Mouse (Mus musculus) MEL (cell line): ENCODE data around the gene Dnttip2. TPM values are rescaled to one million over a fixed set of nuclear protein-coding genes. Genes with fewer than 3 reads are reported as not detected.
"Not testable (repeated sequence)": the region's sequence is repeated elsewhere in the genome, so short reads cannot be mapped to it uniquely, and the experiment has no call there.

Experiments
- DNase-seq: peaks from one replicate; pipeline ENCODE4 v3.0.0; 2011; ENCODE audit warnings: low read depth, low spot score
- H3K27ac ChIP-seq: 2 replicates; pipeline ENCODE4 v1.5.1; 2012; ENCODE audit warnings: low read depth, mild to moderate bottlenecking, control low read depth, low read length, moderate library complexity; ENCODE audit not compliant: control insufficient read depth
- H3K27me3 ChIP-seq, 2 experiments: fragments of 150-350 bp in 1 of 2; sonication (generic) in 1 of 2; 2 replicates each; pipeline ENCODE4 v1.6.1; 2012; ENCODE audit warnings: low read length in 2 of 2, mild to moderate bottlenecking in 2 of 2, improper control_type of control experiment in 1 of 2, moderate library complexity in 1 of 2; ENCODE audit not compliant: insufficient read depth in 2 of 2, control insufficient read depth in 1 of 2
- H3K36me3 ChIP-seq, 2 experiments: 2 replicates each; pipeline ENCODE4 v1.6.1; 2012 to 2014; ENCODE audit warnings: low read length in 2 of 2, improper control_type of control experiment in 1 of 2, inconsistent platforms in 1 of 2, mild to moderate bottlenecking in 1 of 2; ENCODE audit not compliant: insufficient read depth in 2 of 2, control insufficient read depth in 1 of 2
- H3K4me1 ChIP-seq, 2 experiments: fragments of 150-350 bp in 1 of 2; sonication (generic) in 1 of 2; 2 replicates each; pipeline ENCODE4 v1.6.1; 2012; ENCODE audit warnings: low read length in 2 of 2, improper control_type of control experiment in 1 of 2, mild to moderate bottlenecking in 1 of 2; ENCODE audit not compliant: insufficient read depth in 2 of 2, control insufficient read depth in 1 of 2
- H3K4me3 ChIP-seq, 2 experiments: fragments of 150-350 bp in 1 of 2; sonication (generic) in 1 of 2; 2 replicates each; pipeline ENCODE4 v1.5.1; 2012; ENCODE audit warnings: low read depth in 2 of 2, low read length in 2 of 2, mild to moderate bottlenecking in 2 of 2, moderate library complexity in 2 of 2, control low read depth in 1 of 2, improper control_type of control experiment in 1 of 2; ENCODE audit not compliant: control insufficient read depth in 1 of 2, insufficient read depth in 1 of 2
- H3K79me2 ChIP-seq: 2 replicates; pipeline ENCODE4 v1.6.1; 2012; ENCODE audit warnings: mild to moderate bottlenecking, low read length, moderate library complexity; ENCODE audit not compliant: control insufficient read depth, poor library complexity, insufficient read depth
- H3K9ac ChIP-seq: 2 replicates; pipeline ENCODE4 v1.6.1; 2012; ENCODE audit warnings: low read depth, mild to moderate bottlenecking, control low read depth, low read length, moderate library complexity; ENCODE audit not compliant: control insufficient read depth, poor library complexity, severe bottlenecking
- H3K9me3 ChIP-seq: fragments of 150-350 bp; sonication (generic); replicated peaks from 2 replicates; pipeline ENCODE4 v1.6.1; 2012; ENCODE audit warnings: mild to moderate bottlenecking, low read length, improper control_type of control experiment, moderate library complexity; ENCODE audit not compliant: insufficient read depth
- CHD1 ChIP-seq: IDR thresholded peaks from 2 replicates; pipeline ENCODE4 v1.6.1; 2012; ENCODE audit warnings: low read depth, mild to moderate bottlenecking, inconsistent platforms, low read length, improper control_type of control experiment
- CHD2 ChIP-seq: IDR thresholded peaks from 2 replicates; pipeline ENCODE4 v1.6.1; 2011; ENCODE audit warnings: low read length, improper control_type of control experiment
- CTCF ChIP-seq, 3 experiments: IDR thresholded peaks in 2 of 3; conservative IDR thresholded peaks in 1 of 3; 2 replicates each; pipeline ENCODE4 v1.5.1; 2011 to 2012; ENCODE audit warnings: low read length in 3 of 3, low read depth in 2 of 3, mild to moderate bottlenecking in 2 of 3, improper control_type of control experiment in 1 of 3, inconsistent platforms in 1 of 3, mixed read lengths in 1 of 3, moderate library complexity in 1 of 3; ENCODE audit not compliant: control insufficient read depth in 1 of 3, insufficient read depth in 1 of 3, poor library complexity in 1 of 3, severe bottlenecking in 1 of 3
- E2F4 ChIP-seq: IDR thresholded peaks from 2 replicates; pipeline ENCODE4 v1.6.1; 2011; ENCODE audit warnings: low read depth, low read length, improper control_type of control experiment, borderline replicate concordance
- EP300 ChIP-seq, 2 experiments: IDR thresholded peaks; 2 replicates each; pipeline ENCODE4 v1.6.1; 2011; ENCODE audit warnings: improper control_type of control experiment in 2 of 2, low read length in 2 of 2, low read depth in 1 of 2, mild to moderate bottlenecking in 1 of 2
- GABPA ChIP-seq: IDR thresholded peaks from 2 replicates; pipeline ENCODE4 v1.6.1; 2012; ENCODE audit warnings: low read depth, mild to moderate bottlenecking, inconsistent platforms, low read length, improper control_type of control experiment, moderate library complexity
- GATA1 ChIP-seq: IDR thresholded peaks from 2 replicates; pipeline ENCODE4 v1.6.1; 2011; ENCODE audit warnings: low read depth, low read length, improper control_type of control experiment
- HCFC1 ChIP-seq: IDR thresholded peaks from 2 replicates; pipeline ENCODE4 v1.6.1; 2012; ENCODE audit warnings: low read depth, mild to moderate bottlenecking, inconsistent platforms, low read length, improper control_type of control experiment, moderate library complexity
- JUND ChIP-seq: IDR thresholded peaks from 2 replicates; pipeline ENCODE4 v1.6.1; 2011; ENCODE audit warnings: low read depth, mild to moderate bottlenecking, improper control_type of control experiment, low read length
- KAT2A ChIP-seq: conservative IDR thresholded peaks from 2 replicates; pipeline ENCODE4 v1.6.1; 2012; ENCODE audit warnings: low read depth, low read length, improper control_type of control experiment, inconsistent platforms
- MAFK ChIP-seq: IDR thresholded peaks from 2 replicates; pipeline ENCODE4 v1.6.1; 2011; ENCODE audit warnings: low read depth, mild to moderate bottlenecking, low read length, improper control_type of control experiment, borderline replicate concordance
- MAX ChIP-seq: IDR thresholded peaks from 2 replicates; pipeline ENCODE4 v1.6.1; 2011; ENCODE audit warnings: low read length, improper control_type of control experiment
- MYB ChIP-seq: IDR thresholded peaks from 2 replicates; pipeline ENCODE4 v1.6.1; 2011; ENCODE audit warnings: mild to moderate bottlenecking, low read depth, low read length, improper control_type of control experiment
- MYC ChIP-seq: IDR thresholded peaks from 2 replicates; pipeline ENCODE4 v1.6.1; 2011; ENCODE audit warnings: low read depth, mild to moderate bottlenecking, low read length, improper control_type of control experiment, moderate library complexity
- NELFE ChIP-seq: IDR thresholded peaks from 2 replicates; pipeline ENCODE4 v1.6.1; 2011; ENCODE audit warnings: low read depth, low read length, improper control_type of control experiment
- NRF1 ChIP-seq: IDR thresholded peaks from 2 replicates; pipeline ENCODE4 v1.6.1; 2014; ENCODE audit warnings: low read depth, mild to moderate bottlenecking, inconsistent platforms, low read length, improper control_type of control experiment, moderate library complexity; ENCODE audit not compliant: poor library complexity, insufficient read depth, severe bottlenecking
- POLR2A ChIP-seq, 2 experiments: IDR thresholded peaks; 2 replicates each; pipeline ENCODE4 v1.6.1; 2011 to 2012; ENCODE audit warnings: low read length in 2 of 2, mild to moderate bottlenecking in 2 of 2, control low read depth in 1 of 2, improper control_type of control experiment in 1 of 2, low read depth in 1 of 2, moderate library complexity in 1 of 2; ENCODE audit not compliant: control insufficient read depth in 1 of 2, insufficient read depth in 1 of 2, poor library complexity in 1 of 2
- POLR2AphosphoS2 ChIP-seq: IDR thresholded peaks from 2 replicates; pipeline ENCODE4 v1.6.1; 2011; ENCODE audit warnings: low read length, improper control_type of control experiment
- POLR2AphosphoS5 ChIP-seq: IDR thresholded peaks from 2 replicates; pipeline ENCODE4 v1.6.1; 2012; ENCODE audit warnings: low read depth, borderline replicate concordance, mild to moderate bottlenecking, inconsistent platforms, low read length, moderate library complexity, mixed read lengths
- RCOR1 ChIP-seq: IDR thresholded peaks from 2 replicates; pipeline ENCODE4 v1.6.1; 2012; ENCODE audit warnings: low read depth, mild to moderate bottlenecking, inconsistent platforms, low read length, improper control_type of control experiment
- SIN3A ChIP-seq: IDR thresholded peaks from 2 replicates; pipeline ENCODE4 v1.6.1; 2012; ENCODE audit warnings: low read length, improper control_type of control experiment, inconsistent platforms
- TBP ChIP-seq: IDR thresholded peaks from 2 replicates; pipeline ENCODE4 v1.8.0; 2011; ENCODE audit warnings: low read depth, low read length, improper control_type of control experiment
- ZC3H11A ChIP-seq: IDR thresholded peaks from 2 replicates; pipeline ENCODE4 v1.6.1; 2012; ENCODE audit warnings: low read depth, mild to moderate bottlenecking, inconsistent platforms, low read length, improper control_type of control experiment
- ZKSCAN1 ChIP-seq: IDR thresholded peaks from 2 replicates; pipeline ENCODE4 v1.6.1; 2012; ENCODE audit warnings: low read depth, mild to moderate bottlenecking, inconsistent platforms, low read length, improper control_type of control experiment, moderate library complexity
- ZNF384 ChIP-seq: IDR thresholded peaks from 2 replicates; pipeline ENCODE4 v1.6.1; 2012; ENCODE audit warnings: low read depth, mild to moderate bottlenecking, inconsistent platforms, low read length, improper control_type of control experiment
- polyA plus RNA-seq, 2 experiments: library from polyadenylated mRNA; stranded (reverse) in 1 of 2; unstranded in 1 of 2; fragments of >175 nt in 1 of 2; fragments of >200 nt in 1 of 2; gene quantifications; 2 replicates each; pipeline versions ENCODE4 v1.2.1 to v1.2.4; 2012; ENCODE audit warnings: low replicate concordance in 2 of 2, low read depth in 1 of 2; ENCODE audit not compliant: insufficient read length in 2 of 2, insufficient read depth in 1 of 2, missing spikeins in 1 of 2
- total RNA-seq: library from RNA; depleted of rRNA; stranded (reverse); fragments of 300-350 nt; gene quantifications from 2 replicates; pipeline ENCODE4 v1.2.3, GENCODE M21; 2012

The Dnttip2 gene
- total and polyA plus RNA-seq, 3 experiments: 84.4 to 90.5 TPM; not detected in 1

DNA sequence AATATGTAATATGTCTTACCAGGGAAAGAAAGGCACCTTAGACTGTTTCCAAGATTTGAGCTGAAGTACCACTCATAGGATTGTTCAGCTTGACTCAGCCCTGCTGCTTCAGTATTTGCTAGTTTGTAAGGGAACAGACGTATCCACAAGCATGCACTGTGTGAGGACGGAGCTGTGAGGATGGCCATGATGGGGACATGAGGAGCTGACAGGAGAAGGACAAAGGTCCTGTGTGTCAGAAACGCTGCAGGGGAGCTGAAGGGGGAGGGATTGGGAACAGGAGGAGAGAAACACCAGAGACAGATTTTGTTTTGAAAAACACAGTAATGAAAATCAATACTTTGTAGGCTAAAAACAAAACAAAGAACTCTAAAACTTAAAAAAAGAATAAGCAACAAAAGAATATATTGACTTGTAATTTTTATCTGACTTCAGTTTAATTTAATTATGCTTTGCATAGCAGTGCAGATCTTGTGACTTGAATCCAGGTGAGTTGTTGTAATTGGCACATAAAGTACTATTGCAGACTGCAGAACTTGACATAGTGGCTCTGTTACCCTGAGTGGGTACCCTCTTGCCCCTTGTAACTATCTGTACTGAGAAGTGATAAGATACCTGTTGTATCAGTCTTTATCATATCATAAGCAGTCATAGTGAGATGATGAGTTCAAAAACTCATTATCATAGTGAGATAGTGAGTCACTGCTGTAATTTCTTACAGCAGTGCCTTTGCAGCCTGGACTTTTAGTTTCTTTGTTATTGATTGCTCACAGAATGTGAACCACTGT is 21.5 kb upstream of the Dnttip2 start:
- Histone ChIP-seq H3K36me3 (peaks cover 18 to 39% of the 10 kb centered on the region in 2 experiments), H3K27me3 (no peaks in the 10 kb centered on the region), H3K4me1 (peaks cover 9 to 25% of the 10 kb centered on the region in 2 experiments), H3K4me3 (no peak overlapping the region), H3K27ac (no peak overlapping the region), H3K79me2 (peaks cover 65% of the 10 kb centered on the region), H3K9me3 (no peaks in the 10 kb centered on the region), H3K9ac (no peak overlapping the region)
- DNase-seq: peak; percentile 8
- TF ChIP-seq RCOR1 (0 out of 2 replicates have a peak, but pooled peaks have one; percentile 44), TBP (no peak), GATA1 (peak; percentile 48; the same call in 1 of the 2 replicates)

DNA sequence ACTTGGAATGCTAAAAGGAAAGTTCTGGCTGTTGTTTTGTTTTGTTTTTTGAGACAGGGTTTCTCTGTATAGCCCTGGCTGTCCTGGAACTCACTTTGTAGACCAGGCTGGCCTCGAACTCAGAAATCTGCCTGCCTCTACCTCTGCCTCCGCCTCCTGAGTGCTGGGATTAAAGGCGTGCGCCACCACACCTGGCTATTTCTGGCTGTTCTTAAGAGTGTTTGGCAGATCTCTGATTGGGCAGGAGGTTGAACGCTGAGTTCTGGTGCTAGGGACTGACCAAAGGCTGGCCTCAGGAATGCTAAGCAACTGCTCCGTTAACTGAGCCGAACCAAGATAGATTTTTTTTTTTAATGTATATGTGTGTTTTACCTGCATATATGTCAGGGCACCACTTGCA is 20.1 kb upstream of the Dnttip2 start:
- H3K4me1 ChIP-seq: peaks cover 7 to 20% of the 10 kb centered on the region in 2 experiments
- H3K27me3 ChIP-seq, H3K9me3 ChIP-seq, H3K9ac ChIP-seq, H3K4me3 ChIP-seq, H3K27ac ChIP-seq: not testable (repeated sequence)
- peaks cover 54% of the 10 kb centered on the region for H3K79me2 ChIP-seq
- peak; percentile 1 for DNase-seq
- peaks cover 14 to 28% of the 10 kb centered on the region in 2 experiments for H3K36me3 ChIP-seq

DNA sequence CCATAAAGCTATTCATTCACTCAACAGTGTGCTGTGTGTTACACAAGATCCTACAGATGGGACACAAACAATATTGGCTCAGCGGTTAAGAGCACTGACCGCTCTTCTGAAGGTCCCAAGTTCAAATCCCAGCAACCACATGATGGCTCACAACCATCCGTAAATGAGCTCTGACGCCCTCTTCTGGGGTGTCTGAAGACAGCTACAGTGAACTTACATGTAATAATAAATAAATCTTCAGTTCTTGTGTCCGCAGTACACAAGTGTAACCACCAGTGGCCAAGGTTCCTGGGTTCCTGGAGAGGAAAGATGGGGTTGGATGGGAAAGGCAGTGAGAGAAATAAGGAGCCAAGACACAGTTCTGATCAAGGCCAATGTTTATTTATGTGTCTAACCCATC is 4.2 kb upstream of the Dnttip2 start:
- Histone ChIP-seq H3K4me1 (peaks cover under 1 to 1% of the 10 kb centered on the region in 2 experiments; a peak in 2 of 4 replicates), H3K4me3 (no peak overlapping the region), H3K79me2 (peaks cover 7% of the 10 kb centered on the region), H3K27ac (no peak overlapping the region), H3K27me3 (no peaks in the 10 kb centered on the region), H3K36me3 (peaks cover under 1 to 15% of the 10 kb centered on the region in 2 experiments), H3K9me3 (no peaks in the 10 kb centered on the region), H3K9ac (no peak overlapping the region)
- DNase-seq: peak; percentile 52
- no peak for TF ChIP-seq KAT2A
- no peak for TF ChIP-seq GABPA
- 0 out of 2 replicates have a peak, but pooled peaks have one; percentile 22 for TF ChIP-seq TBP
- TF ChIP-seq EP300 (IDR thresholded peaks at IDR 0.05; ENCODE audit: low read depth in 1 of 2, low read length in 2 of 2): no peak
- TF ChIP-seq CHD1: no peak
- no peak for TF ChIP-seq ZKSCAN1
- TF ChIP-seq POLR2AphosphoS2: no peak
- no peak for TF ChIP-seq CHD2
- no peak for TF ChIP-seq ZC3H11A
- TF ChIP-seq SIN3A: no peak
- TF ChIP-seq RCOR1: no peak
- no peak for TF ChIP-seq JUND
- no peak for TF ChIP-seq E2F4
- TF ChIP-seq POLR2A (IDR thresholded peaks at IDR 0.05; ENCODE audit: control insufficient read depth in 1 of 2, insufficient read depth in 1 of 2, low read depth in 1 of 2, low read length in 2 of 2, poor library complexity in 1 of 2): 0 out of 4 replicates have a peak, but pooled peaks of 1 of the 2 experiments have one; percentile 37
- TF ChIP-seq MYB: no peak
- TF ChIP-seq NRF1: no peak
- no peak for TF ChIP-seq HCFC1
- TF ChIP-seq POLR2AphosphoS5: no peak
- TF ChIP-seq CTCF (IDR thresholded peaks at IDR 0.05 in 2 of 3, conservative IDR thresholded peaks at IDR 0.05 in 1 of 3; ENCODE audit: control insufficient read depth in 1 of 3, insufficient read depth in 1 of 3, low read depth in 2 of 3, low read length in 3 of 3, poor library complexity in 1 of 3, severe bottlenecking in 1 of 3): peak in 2 of 3 experiments; percentile 29 to 34; a peak in 4 of 6 replicates
- no peak for TF ChIP-seq MYC
- no peak for TF ChIP-seq MAFK
- TF ChIP-seq MAX: no peak
- no peak for TF ChIP-seq NELFE
- no peak for TF ChIP-seq ZNF384
